Mouse (Mus musculus): ENCODE data around the gene B4galnt2. TPM values are rescaled to one million over a fixed set of nuclear protein-coding genes. Genes with fewer than 3 reads are reported as not detected.
A peak's percentile ranks its signal among the peaks of the same experiment; 100 is the strongest.

B4galnt2 gene
- total and polyA plus RNA-seq, 3 experiments = 0.34 to 1.9 (median 0.42) TPM

GRCm38 (mm10) chr11:95838999-95839868, 75.5 kb downstream of the B4galnt2 start (continued):
- TF ChIP-seq CHD1 (IDR thresholded peaks at IDR 0.05; ENCODE audit: low read depth, low read length) (0 out of 2 replicates have a peak, but pooled peaks have one; percentile 57), IRF4 (IDR thresholded peaks at IDR 0.05; ENCODE audit: low read depth, low read length) (peak; percentile 9; the same call in 1 of the 2 replicates), ZC3H11A (IDR thresholded peaks at IDR 0.05; ENCODE audit: low read depth, low read length) (no peak), RCOR1 (conservative IDR thresholded peaks at IDR 0.05; ENCODE audit: low read depth, low read length) (no peak), ZMIZ1 (IDR thresholded peaks at IDR 0.05; ENCODE audit: low read depth, low read length) (peak; percentile 26; the same call in 1 of the 2 replicates)

DNA sequence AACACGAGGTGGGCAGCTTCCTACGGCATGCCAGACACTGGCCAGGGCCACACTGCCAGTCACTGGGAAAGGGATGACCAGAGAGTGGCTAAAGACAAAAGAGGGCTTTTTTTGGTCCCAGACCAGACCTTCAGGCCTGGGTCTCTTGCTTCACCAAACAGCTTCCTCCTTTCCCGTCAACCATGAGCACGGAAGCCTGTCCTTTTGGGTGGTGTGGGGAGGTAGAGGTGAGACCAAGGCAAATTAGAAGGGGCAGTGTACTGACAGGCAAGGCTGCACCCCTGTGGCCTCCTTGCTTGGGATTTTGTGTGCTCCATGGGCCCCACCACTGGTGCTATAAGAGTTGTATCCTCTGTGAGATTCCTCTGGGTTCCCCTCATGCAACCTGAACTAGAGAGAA, 76.1 kb downstream of the B4galnt2 start:
- TF ChIP-seq MEF2A (IDR thresholded peaks at IDR 0.05; ENCODE audit: borderline replicate concordance, low read depth, low read length) (no peak; the same call in 1 of the 2 replicates), HCFC1 (IDR thresholded peaks at IDR 0.05; ENCODE audit: low read depth, low read length) (no peak), NELFE (IDR thresholded peaks at IDR 0.05; ENCODE audit: low read depth, low read length) (no peak), GABPA (IDR thresholded peaks at IDR 0.05; ENCODE audit: insufficient replicate concordance, low read depth, low read length) (no peak), MAZ (IDR thresholded peaks at IDR 0.05; ENCODE audit: low read depth, low read length) (peak; percentile 37; the same call in 1 of the 2 replicates), ELF1 (IDR thresholded peaks at IDR 0.05; ENCODE audit: low read depth, low read length) (peak; percentile 38), ZNF384 (IDR thresholded peaks at IDR 0.05; ENCODE audit: low read depth, low read length) (no peak), CTCF (conservative IDR thresholded peaks at IDR 0.05 in 1 of 2, IDR thresholded peaks at IDR 0.05 in 1 of 2; ENCODE audit: low read depth in 2 of 2, low read length in 2 of 2) (peak in 1 of 2 experiments; percentile 3; a peak in 1 of 4 replicates), MYC (IDR thresholded peaks at IDR 0.05; ENCODE audit: low read depth, low read length) (0 out of 2 replicates have a peak, but pooled peaks have one; percentile 25)
- H3K27ac ChIP-seq (ENCODE audit: insufficient read depth, low read depth) = peak overlapping the region; percentile 85

GRCm38 (mm10) chr11:95837059-95837458, 77.6 kb downstream of the B4galnt2 start, which contains the start of gene Gngt2:
Gngt2 (plus strand) TSS chr11:95837216.
- H3K9ac ChIP-seq (ENCODE audit: insufficient read depth, low read depth) = peak within 1 kb of the TSS; percentile 29; the same call in 1 of the 2 replicates
- dilution Hi-C loops (cut with MboI; ENCODE audit: extremely low pct_ligation_motif_present, extremely low pct_unique_long_range_greater_than_20kb, low sequenced_read_pairs) (no loop called here), in situ Hi-C loops (cut with MboI; ENCODE audit: low pct_ligation_motif_present, low pct_unique_long_range_greater_than_20kb, low sequenced_read_pairs) (no loop called here)
- H3K36me3 ChIP-seq (replicated peaks in 1 of 2; ENCODE audit: control insufficient read depth in 1 of 2, insufficient read depth in 1 of 2, low read length in 1 of 2) = peaks cover 33 to 43% of the 10 kb centered on the region in 2 experiments
- H3K27me3 ChIP-seq (replicated peaks) = no peaks in the 10 kb centered on the region
- H3K79me2 ChIP-seq (replicated peaks; ENCODE audit: control insufficient read depth, extremely low read depth, insufficient read depth, poor library complexity, severe bottlenecking) = peaks cover 39% of the 10 kb centered on the region
- DNase-seq (ENCODE audit: extremely low read depth) = no peak
- H3K9me3 ChIP-seq (replicated peaks; ENCODE audit: low read length) = no peaks in the 10 kb centered on the region
- peak within 1 kb of the TSS; percentile 85; the same call in 1 of the 2 replicates for H3K27ac ChIP-seq (ENCODE audit: insufficient read depth, low read depth)
- TF ChIP-seq MAX (IDR thresholded peaks at IDR 0.05; ENCODE audit: low read length) (no peak), TCF12 (IDR thresholded peaks at IDR 0.05; ENCODE audit: low read depth, low read length) (no peak), USF1 (IDR thresholded peaks at IDR 0.05; ENCODE audit: low read depth, low read length) (no peak), ZMIZ1 (IDR thresholded peaks at IDR 0.05; ENCODE audit: low read depth, low read length) (no peak), SIN3A (IDR thresholded peaks at IDR 0.05; ENCODE audit: low read length) (no peak), PAX5 (IDR thresholded peaks at IDR 0.05; ENCODE audit: low read length) (no peak), ZNF384 (IDR thresholded peaks at IDR 0.05; ENCODE audit: low read depth, low read length) (no peak), ETS1 (conservative IDR thresholded peaks at IDR 0.05; ENCODE audit: low read depth, low read length) (no peak), EP300 (IDR thresholded peaks at IDR 0.05; ENCODE audit: low read length) (no peak), BHLHE40 (IDR thresholded peaks at IDR 0.05; ENCODE audit: low read depth, low read length) (no peak), ZKSCAN1 (IDR thresholded peaks at IDR 0.05; ENCODE audit: borderline replicate concordance, low read depth, low read length) (no peak), CHD2 (IDR thresholded peaks at IDR 0.05; ENCODE audit: low read length) (no peak), IRF4 (IDR thresholded peaks at IDR 0.05; ENCODE audit: low read depth, low read length) (no peak), JUND (conservative IDR thresholded peaks at IDR 0.05; ENCODE audit: low read depth, low read length) (no peak), MYC (IDR thresholded peaks at IDR 0.05; ENCODE audit: low read depth, low read length) (no peak), ELF1 (IDR thresholded peaks at IDR 0.05; ENCODE audit: low read depth, low read length) (no peak)
- peak within 1 kb of the TSS in 2 of 3 experiments; percentile 4 to 40 for H3K4me3 ChIP-seq (replicated peaks in 1 of 3; ENCODE audit: low read depth in 2 of 3, low read length in 2 of 3, poor library complexity in 1 of 3)
- peak within 1 kb of the TSS; percentile 82 for H3K4me2 ChIP-seq (ENCODE audit: insufficient read depth, low read depth, poor library complexity, severe bottlenecking)
- peaks cover 50 to 92% of the 10 kb centered on the region in 2 experiments for H3K4me1 ChIP-seq (ENCODE audit: control insufficient read depth in 1 of 2, insufficient read depth in 2 of 2)

More for the DNA sequence above, 76.1 kb downstream of the B4galnt2 start:
- Histone ChIP-seq H3K4me3 (replicated peaks in 1 of 3; ENCODE audit: low read depth in 2 of 3, low read length in 2 of 3, poor library complexity in 1 of 3) (peak overlapping the region; percentile 20 to 40 (median 24)), H3K27me3 (replicated peaks) (no peaks in the 10 kb centered on the region), H3K4me2 (ENCODE audit: insufficient read depth, low read depth, poor library complexity, severe bottlenecking) (peak overlapping the region; percentile 82), H3K9ac (ENCODE audit: insufficient read depth, low read depth) (peak overlapping the region; percentile 29), H3K79me2 (replicated peaks; ENCODE audit: control insufficient read depth, extremely low read depth, insufficient read depth, poor library complexity, severe bottlenecking) (peaks cover 39% of the 10 kb centered on the region), H3K4me1 (ENCODE audit: control insufficient read depth in 1 of 2, insufficient read depth in 2 of 2) (peaks cover 47 to 86% of the 10 kb centered on the region in 2 experiments), H3K36me3 (replicated peaks in 1 of 2; ENCODE audit: control insufficient read depth in 1 of 2, insufficient read depth in 1 of 2, low read length in 1 of 2) (peaks cover 20 to 28% of the 10 kb centered on the region in 2 experiments), H3K9me3 (replicated peaks; ENCODE audit: low read length) (no peaks in the 10 kb centered on the region)
- dilution Hi-C loops (cut with MboI; ENCODE audit: extremely low pct_ligation_motif_present, extremely low pct_unique_long_range_greater_than_20kb, low sequenced_read_pairs) (no loop called here), in situ Hi-C loops (cut with MboI; ENCODE audit: low pct_ligation_motif_present, low pct_unique_long_range_greater_than_20kb, low sequenced_read_pairs) (no loop called here)
- DNase-seq (ENCODE audit: extremely low read depth) = no peak

Data from CH12.LX (cell line).